Mouse (Mus musculus) gastrocnemius, adult 8-10 months (tissue): ENCODE measurements around the gene Tepp. TPM values are rescaled to one million over a fixed set of nuclear protein-coding genes. Genes with fewer than 3 reads are reported as not detected.

Experiments
- DNase-seq, 2 experiments: peaks; one replicate each; pipeline ENCODE4 v3.0.0; 2022; ENCODE audit warnings: low spot score in 2 of 2
- total RNA-seq, 4 experiments: library from RNA; stranded (reverse); gene quantifications; 2 replicates each; pipeline ENCODE4 v1.2.4; 2022

Gene Tepp
- total RNA-seq, 4 experiments from 2014 or later: not detected

- DNase-seq: no peak
Measured at GRCm38 (mm10) chr8:95362272-95362671, 51.9 kb downstream of the Tepp start.

DNA sequence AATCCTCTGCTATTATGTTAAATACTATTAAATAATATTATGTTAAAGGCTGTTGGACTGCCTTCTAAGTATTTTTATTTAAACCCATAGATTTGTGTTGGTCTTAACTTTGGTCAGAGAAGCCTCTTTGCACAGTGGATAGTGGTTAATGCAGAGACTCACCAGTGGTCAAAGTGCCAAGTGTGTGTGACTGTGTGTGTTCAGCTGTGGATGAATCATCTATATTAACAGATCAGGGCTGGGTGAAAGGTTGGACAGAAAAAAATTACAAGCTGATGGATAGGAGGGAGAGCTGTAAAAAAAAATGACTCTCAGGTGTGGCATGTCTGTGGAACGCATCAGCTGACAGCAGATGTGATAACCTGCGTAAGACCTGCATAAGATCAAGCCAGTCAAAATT lies 53.5 kb downstream of the Tepp start:
- no peak for DNase-seq

- no peak for DNase-seq
Measured at GRCm38 (mm10) chr8:95369581-95370326, 59.4 kb downstream of the Tepp start.

DNA sequence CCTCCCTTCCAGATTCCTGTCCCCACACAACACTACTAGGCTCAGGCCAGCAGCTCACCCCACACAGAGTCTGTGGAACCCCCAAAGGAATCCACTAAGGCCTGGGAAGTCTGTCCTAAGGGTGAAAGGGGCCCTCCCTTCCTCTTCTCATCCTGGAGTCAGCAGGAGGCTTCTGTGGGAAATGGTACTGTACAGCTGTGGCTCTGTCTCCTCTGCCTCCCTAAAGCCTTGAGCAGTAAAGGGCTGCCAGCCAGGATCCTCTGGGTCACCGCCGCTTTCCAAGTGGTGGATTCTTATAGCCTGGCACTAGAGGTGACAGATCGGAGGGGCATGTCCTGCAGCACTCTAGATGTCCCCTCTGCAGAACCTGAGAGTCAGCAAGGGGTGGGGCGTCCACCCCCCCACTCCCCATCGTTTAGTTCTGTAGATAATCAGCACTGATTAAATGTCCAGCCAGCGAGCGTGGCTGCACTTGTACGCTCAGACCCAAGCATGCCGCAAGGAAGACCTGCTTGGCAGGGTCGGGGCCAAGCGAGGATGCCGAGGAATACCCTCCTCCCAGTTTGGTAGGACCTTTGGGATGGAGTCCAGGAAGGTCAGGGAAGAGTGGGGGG lies 63.1 kb downstream of the Tepp start:
- DNase-seq: peak in 1 of 2 experiments; percentile 30

GRCm38 (mm10) chr8:95374429-95374828 lies 64.1 kb downstream of the Tepp start:
- no peak for DNase-seq

- no peak for DNase-seq
Measured at GRCm38 (mm10) chr8:95375374-95375930, 65.1 kb downstream of the Tepp start.

Other genes starting within 250 kb of the Tepp start
- gene Katnb1, start 229.4 kb upstream of the Tepp start, total RNA-seq: 1 to 10 TPM; 7.0 to 8.9 (median 7.6) TPM
- 10 to 100 TPM in 1 of 4 experiments, 1 to 10 TPM in 3; 6.0 to 11.3 (median 8.5) TPM for gene Kifc3, start 107.8 kb upstream of the Tepp start, total RNA-seq
- under 1 TPM in 3 of 4 experiments, not detected in 1; 0.05 to 0.16 (median 0.07) TPM for gene Cngb1, start 4.0 kb upstream of the Tepp start, total RNA-seq
- 1 to 10 TPM; 2.8 to 3.8 (median 2.9) TPM for gene Zfp319, start 21.4 kb downstream of the Tepp start, total RNA-seq
- gene Usb1, start 21.7 kb downstream of the Tepp start, total RNA-seq: 1 to 10 TPM; 4.0 to 7.4 (median 6.1) TPM
- 10 to 100 TPM; 13.0 to 18.3 (median 14.1) TPM for gene Mmp15, start 41.7 kb downstream of the Tepp start, total RNA-seq
- gene Cfap20, start 124.3 kb downstream of the Tepp start, total RNA-seq: 1 to 10 TPM; 3.6 to 6.4 (median 5.3) TPM
- gene Csnk2a2, start 179.5 kb downstream of the Tepp start, total RNA-seq: 10 to 100 TPM; 19.8 to 24.9 (median 22.2) TPM
- gene Ccdc113, start 223.5 kb downstream of the Tepp start, total RNA-seq: not detected